In genomic region chr7:141220377-141220776, GRCm38 (mm10) we compare ENCODE assay signal across 10 mouse cellular contexts. TPM values are rescaled to one million over a fixed set of nuclear protein-coding genes. Genes with fewer than 3 reads are reported as not detected.
A peak's percentile ranks its signal among the peaks of the same experiment; 100 is the strongest.
DNase-seq lines count a peak whose midpoint lies in the region; ATAC-seq and TF ChIP-seq lines count a peak whose summit lies in the region.
"Had no signal": no experiment of that assay in that cellular context is flagged by ENCODE, and none has a peak within 500 bp of the region (broad histone marks: within the 10 kb centered on the region; RNA-seq: fewer than 3 reads in every experiment).

No protein-coding gene starts in this region.

- no peak overlapping the region for H3K9ac ChIP-seq in hindbrain, embryonic 14.5 days
- no peak overlapping the region for H3K9ac ChIP-seq in neural tube, embryonic 12.5 days
- no peak overlapping the region for H3K9ac ChIP-seq in limb, embryonic 15.5 days
- peak overlapping the region; percentile 18 for H3K9ac ChIP-seq in stomach, postnatal 0 days (ENCODE audit: low read length)

- no peaks in the 10 kb centered on the region for H3K27me3 ChIP-seq in hindbrain, embryonic 10.5 days (ENCODE audit: insufficient read depth, poor library complexity, severe bottlenecking)
- no peaks in the 10 kb centered on the region for H3K27me3 ChIP-seq in hindbrain, embryonic 14.5 days (ENCODE audit: control insufficient read depth, insufficient read depth, low read length)
- no peaks in the 10 kb centered on the region for H3K27me3 ChIP-seq in neural tube, embryonic 12.5 days (replicated peaks)
- no peaks in the 10 kb centered on the region for H3K27me3 ChIP-seq in limb, embryonic 15.5 days
- H3K27me3 ChIP-seq in stomach, postnatal 0 days (ENCODE audit: control insufficient read depth, insufficient read depth, low read length), result no peaks in the 10 kb centered on the region

- ATAC-seq in hindbrain, embryonic 14.5 days (ENCODE audit: low FRiP score), result no peak
- ATAC-seq in neural tube, embryonic 12.5 days (ENCODE audit: low FRiP score, low read depth), result no peak
- no peak for ATAC-seq in limb, embryonic 15.5 days (ENCODE audit: insufficient number of reproducible peaks, low FRiP score, low TSS enrichment, low read depth)
- ATAC-seq in stomach, postnatal 0 days (ENCODE audit: low FRiP score, low TSS enrichment), result no peak

- no peak for TF ChIP-seq EP300 in stomach, postnatal 0 days (optimal IDR thresholded peaks at IDR 0.05)

- peaks cover 35% of the 10 kb centered on the region for H3K36me3 ChIP-seq in hindbrain, embryonic 10.5 days
- H3K36me3 ChIP-seq in hindbrain, embryonic 14.5 days (replicated peaks; ENCODE audit: control insufficient read depth, insufficient read depth), result no peaks in the 10 kb centered on the region; the same call in 1 of the 2 replicates
- H3K36me3 ChIP-seq in neural tube, embryonic 12.5 days, result peaks cover 17% of the 10 kb centered on the region
- H3K36me3 ChIP-seq in limb, embryonic 15.5 days, result peaks cover 12% of the 10 kb centered on the region; the same call in 1 of the 2 replicates
- H3K36me3 ChIP-seq in stomach, postnatal 0 days (ENCODE audit: control insufficient read depth, insufficient read depth, low read length), result no peaks in the 10 kb centered on the region

- DNase-seq in hindbrain, embryonic 10.5 days (ENCODE audit: low spot score), result no peak
- no peak for DNase-seq in hindbrain, embryonic 14.5 days (ENCODE audit: low spot score)
- no peak for DNase-seq in neural tube, embryonic 10.5 days (ENCODE audit: extremely low spot score, low spot score)
- no peak for DNase-seq in stomach, postnatal 0 days (ENCODE audit: low spot score)
- no peak for DNase-seq in cerebellum, adult 11-12 months
- no peak for DNase-seq in embryo, embryonic 10.5 days (ENCODE audit: low spot score)
- DNase-seq: layer of hippocampus, adult 9-11 months; lung, postnatal 36 days had no signal

- peak overlapping the region; percentile 65 for H3K4me3 ChIP-seq in hindbrain, embryonic 10.5 days
- no peak overlapping the region for H3K4me3 ChIP-seq in hindbrain, embryonic 14.5 days (replicated peaks; ENCODE audit: low read length)
- no peak overlapping the region for H3K4me3 ChIP-seq in neural tube, embryonic 12.5 days
- peak overlapping the region; percentile 67 for H3K4me3 ChIP-seq in limb, embryonic 15.5 days
- H3K4me3 ChIP-seq in stomach, postnatal 0 days (ENCODE audit: low read depth, low read length), result no peak overlapping the region; the same call in 1 of the 2 replicates

- 79% methylated on average over 1 of the region's 1 CpGs for WGBS in hindbrain, embryonic 10.5 days
- WGBS in hindbrain, embryonic 14.5 days, result 85% methylated on average over 1 of the region's 1 CpGs
- WGBS in neural tube, embryonic 12.5 days, result 79% methylated on average over 1 of the region's 1 CpGs
- WGBS in limb, embryonic 15.5 days, result 66% methylated on average over 1 of the region's 1 CpGs
- 51% methylated on average over 1 of the region's 1 CpGs for WGBS in stomach, postnatal 0 days

- H3K4me1 ChIP-seq in hindbrain, embryonic 10.5 days (replicated peaks), result peaks cover 65% of the 10 kb centered on the region
- H3K4me1 ChIP-seq in hindbrain, embryonic 14.5 days (replicated peaks; ENCODE audit: control insufficient read depth, insufficient read depth, low read length), result peaks cover 27% of the 10 kb centered on the region
- peaks cover 33% of the 10 kb centered on the region for H3K4me1 ChIP-seq in neural tube, embryonic 12.5 days
- peaks cover 64% of the 10 kb centered on the region for H3K4me1 ChIP-seq in limb, embryonic 15.5 days
- H3K4me1 ChIP-seq in stomach, postnatal 0 days (replicated peaks; ENCODE audit: control insufficient read depth, insufficient read depth), result peaks cover 15% of the 10 kb centered on the region

- TF ChIP-seq CTCF in stomach, postnatal 0 days (IDR thresholded peaks at IDR 0.05; ENCODE audit: low read depth), result no peak

- H3K27ac ChIP-seq in hindbrain, embryonic 10.5 days, result peak overlapping the region; percentile 93; the same call in 1 of the 2 replicates
- H3K27ac ChIP-seq in hindbrain, embryonic 14.5 days, result no peak overlapping the region
- no peak overlapping the region for H3K27ac ChIP-seq in neural tube, embryonic 12.5 days
- 0 out of 2 replicates have a peak overlapping the region, but pooled peaks have one; percentile 88 for H3K27ac ChIP-seq in limb, embryonic 15.5 days
- peak overlapping the region; percentile 86 for H3K27ac ChIP-seq in stomach, postnatal 0 days (replicated peaks)

- H3K4me2 ChIP-seq in hindbrain, embryonic 14.5 days (replicated peaks), result no peak overlapping the region
- peak overlapping the region; percentile 82; the same call in 1 of the 2 replicates for H3K4me2 ChIP-seq in neural tube, embryonic 12.5 days (replicated peaks)
- peak overlapping the region; percentile 82 for H3K4me2 ChIP-seq in limb, embryonic 15.5 days
- H3K4me2 ChIP-seq in stomach, postnatal 0 days (replicated peaks; ENCODE audit: low read depth), result peak overlapping the region; percentile 98

- no peaks in the 10 kb centered on the region for H3K9me3 ChIP-seq in hindbrain, embryonic 10.5 days
- no peaks in the 10 kb centered on the region for H3K9me3 ChIP-seq in hindbrain, embryonic 14.5 days (ENCODE audit: control insufficient read depth, low read length)
- H3K9me3 ChIP-seq in neural tube, embryonic 12.5 days, result no peaks in the 10 kb centered on the region
- H3K9me3 ChIP-seq in limb, embryonic 15.5 days, result no peaks in the 10 kb centered on the region
- no peaks in the 10 kb centered on the region for H3K9me3 ChIP-seq in stomach, postnatal 0 days (ENCODE audit: control insufficient read depth, low read length)

RNA-seq across cellular contexts. Expression of gene Rassf7, which starts 4.7 kb away (rescaled TPM):
- polyA plus RNA-seq in hindbrain, embryonic 10.5 days (2016; fragmentation: Nextera tagmentation; extraction: Ambion mirVana), result 58.5 and 59.0 TPM in 2 replicates
- polyA plus RNA-seq in hindbrain, embryonic 14.5 days (2014; fragmentation: Nextera tagmentation; extraction: Ambion mirVana), result 20.2 and 23.5 TPM in 2 replicates
- 37.1 and 38.7 TPM in 2 replicates for polyA plus RNA-seq in neural tube, embryonic 12.5 days (2016; fragmentation: Nextera tagmentation; extraction: Ambion mirVana)
- polyA plus RNA-seq in limb, embryonic 15.5 days (2015; fragmentation: Nextera tagmentation; extraction: Ambion mirVana), result 56.1 and 58.6 TPM in 2 replicates
- 84.2 and 105 TPM in 2 replicates for polyA plus RNA-seq in stomach, postnatal 0 days (2015; fragmentation: Nextera tagmentation; extraction: Ambion mirVana)

RNA-seq across cellular contexts. Expression of gene Lmntd2, which starts 6.5 kb away (rescaled TPM):
- polyA plus RNA-seq in hindbrain, embryonic 10.5 days (2016; fragmentation: Nextera tagmentation; extraction: Ambion mirVana), result 3.9 and 4.0 TPM in 2 replicates
- polyA plus RNA-seq in hindbrain, embryonic 14.5 days (2014; fragmentation: Nextera tagmentation; extraction: Ambion mirVana), result 0.20 and 0.66 TPM in 2 replicates
- polyA plus RNA-seq in neural tube, embryonic 12.5 days (2016; fragmentation: Nextera tagmentation; extraction: Ambion mirVana), result 2.5 and 3.8 TPM in 2 replicates
- polyA plus RNA-seq in limb, embryonic 15.5 days (2015; fragmentation: Nextera tagmentation; extraction: Ambion mirVana), result 1.7 and 2.2 TPM in 2 replicates
- 2.7 and 3.6 TPM in 2 replicates for polyA plus RNA-seq in stomach, postnatal 0 days (2015; fragmentation: Nextera tagmentation; extraction: Ambion mirVana)

RNA-seq across cellular contexts. Expression of gene Phrf1, which starts 8.2 kb away (rescaled TPM):
- polyA plus RNA-seq in hindbrain, embryonic 10.5 days (2016; fragmentation: Nextera tagmentation; extraction: Ambion mirVana), result 106 and 108 TPM in 2 replicates
- polyA plus RNA-seq in hindbrain, embryonic 14.5 days (2014; fragmentation: Nextera tagmentation; extraction: Ambion mirVana), result 61.8 and 63.5 TPM in 2 replicates
- 88.0 and 92.7 TPM in 2 replicates for polyA plus RNA-seq in neural tube, embryonic 12.5 days (2016; fragmentation: Nextera tagmentation; extraction: Ambion mirVana)
- 64.3 and 68.9 TPM in 2 replicates for polyA plus RNA-seq in limb, embryonic 15.5 days (2015; fragmentation: Nextera tagmentation; extraction: Ambion mirVana)
- polyA plus RNA-seq in stomach, postnatal 0 days (2015; fragmentation: Nextera tagmentation; extraction: Ambion mirVana), result 19.1 and 19.9 TPM in 2 replicates

RNA-seq across cellular contexts. Expression of gene Lrrc56, which starts 26.4 kb away (rescaled TPM):
- polyA plus RNA-seq in hindbrain, embryonic 10.5 days (2016; fragmentation: Nextera tagmentation; extraction: Ambion mirVana), result 14.9 and 17.3 TPM in 2 replicates
- 6.6 and 7.6 TPM in 2 replicates for polyA plus RNA-seq in hindbrain, embryonic 14.5 days (2014; fragmentation: Nextera tagmentation; extraction: Ambion mirVana)
- 11.2 TPM in 2 replicates for polyA plus RNA-seq in neural tube, embryonic 12.5 days (2016; fragmentation: Nextera tagmentation; extraction: Ambion mirVana)
- 8.0 and 9.0 TPM in 2 replicates for polyA plus RNA-seq in limb, embryonic 15.5 days (2015; fragmentation: Nextera tagmentation; extraction: Ambion mirVana)
- 2.8 and 3.5 TPM in 2 replicates for polyA plus RNA-seq in stomach, postnatal 0 days (2015; fragmentation: Nextera tagmentation; extraction: Ambion mirVana)

RNA-seq across cellular contexts. Expression of gene Hras, which starts 26.6 kb away (rescaled TPM):
- 96.8 and 115 TPM in 2 replicates for polyA plus RNA-seq in hindbrain, embryonic 10.5 days (2016; fragmentation: Nextera tagmentation; extraction: Ambion mirVana)
- polyA plus RNA-seq in hindbrain, embryonic 14.5 days (2014; fragmentation: Nextera tagmentation; extraction: Ambion mirVana), result 168 and 187 TPM in 2 replicates
- polyA plus RNA-seq in neural tube, embryonic 12.5 days (2016; fragmentation: Nextera tagmentation; extraction: Ambion mirVana), result 114 and 121 TPM in 2 replicates
- 164 and 165 TPM in 2 replicates for polyA plus RNA-seq in limb, embryonic 15.5 days (2015; fragmentation: Nextera tagmentation; extraction: Ambion mirVana)
- 118 and 125 TPM in 2 replicates for polyA plus RNA-seq in stomach, postnatal 0 days (2015; fragmentation: Nextera tagmentation; extraction: Ambion mirVana)

Comparison
In these comparisons a context has a peak if more than half of its experiments do, and no peak if none do; other contexts are left out.
1. H3K27ac ChIP-seq: peak in hindbrain, embryonic 10.5 days (single experiment), limb, embryonic 15.5 days (single experiment) and stomach, postnatal 0 days (single experiment); none in hindbrain, embryonic 14.5 days (single experiment) and neural tube, embryonic 12.5 days (single experiment).
2. H3K4me3 ChIP-seq: peak in hindbrain, embryonic 10.5 days (single experiment) and limb, embryonic 15.5 days (single experiment); none in hindbrain, embryonic 14.5 days (single experiment), neural tube, embryonic 12.5 days (single experiment) and stomach, postnatal 0 days (single experiment).